Mouse (Mus musculus) heart, postnatal 0 days (tissue): ENCODE results near the gene Rpl18a. TPM values are rescaled to one million over a fixed set of nuclear protein-coding genes. Genes with fewer than 3 reads are reported as not detected.

ENCODE experiments used
- ATAC-seq: fragments of 200-750 bp; cut with Nextera tagmentation; 2 replicates; pipeline ENCODE4 v1.8.0; 2017; ENCODE audit warnings: low read depth, moderate number of reproducible peaks, moderate library complexity; ENCODE audit not compliant: insufficient read depth
- DNase-seq: peaks from one replicate; pipeline ENCODE4 v3.0.0-alpha.2; 2016; ENCODE audit warnings: low spot score
- H3K27ac ChIP-seq: fragments of 300-500 bp; sonication (generic); 2 replicates; pipeline ENCODE4 v1.5.1; 2014; ENCODE audit warnings: low read depth, mild to moderate bottlenecking
- H3K27me3 ChIP-seq: fragments of 300-500 bp; sonication (generic); 2 replicates; pipeline ENCODE4 v1.6.1; 2014; ENCODE audit warnings: low read length, mixed read lengths; ENCODE audit not compliant: control insufficient read depth, insufficient read depth
- H3K36me3 ChIP-seq: fragments of 300-500 bp; sonication (generic); replicated peaks from 2 replicates; pipeline ENCODE4 v1.6.1; 2014; ENCODE audit warnings: low read length, mixed read lengths; ENCODE audit not compliant: control insufficient read depth, insufficient read depth
- H3K4me1 ChIP-seq: fragments of 300-500 bp; sonication (generic); 2 replicates; pipeline ENCODE4 v1.6.1; 2014; ENCODE audit warnings: antibody characterized with exemption; ENCODE audit not compliant: control insufficient read depth, insufficient read depth
- H3K4me2 ChIP-seq: fragments of 300-500 bp; sonication (generic); 2 replicates; pipeline ENCODE4 v1.6.1; 2014; ENCODE audit warnings: low read depth, mild to moderate bottlenecking, low read length, moderate library complexity
- H3K4me3 ChIP-seq: fragments of 300-500 bp; sonication (generic); 2 replicates; pipeline ENCODE4 v1.5.1; 2014; ENCODE audit warnings: low read depth, low read length
- H3K9ac ChIP-seq: fragments of 300-500 bp; sonication (generic); replicated peaks from 2 replicates; pipeline ENCODE4 v1.6.1; 2014; ENCODE audit warnings: low read depth, low read length, mixed read lengths
- H3K9me3 ChIP-seq: fragments of 300-500 bp; sonication (generic); replicated peaks from 2 replicates; pipeline ENCODE4 v1.6.1; 2016; ENCODE audit warnings: low read length; ENCODE audit not compliant: control insufficient read depth
- CTCF ChIP-seq: IDR thresholded peaks from 2 replicates; pipeline ENCODE4 v1.5.1; 2016; ENCODE audit warnings: antibody characterized with exemption, control low read depth, low read depth
- EP300 ChIP-seq: IDR thresholded peaks from 2 replicates; pipeline ENCODE4 v1.6.1; 2016; ENCODE audit warnings: antibody characterized with exemption, low read depth
- WGBS: fragments of 180-500 bp; shearing (Covaris S2); extraction: QIAGEN DNeasy Blood & Tissue Kit; methylation state at CpG from one replicate; pipeline ENCODE4 v1.1.7; 2014; 5-methylcytosine and 5-hydroxymethylcytosine counted together
- polyA plus RNA-seq: library from polyadenylated mRNA; unstranded; fragments of >200 nt; fragmentation: Nextera tagmentation; extraction: Ambion mirVana; gene quantifications from 2 replicates; pipeline ENCODE4 v1.2.1, GENCODE M21; 2015
- total RNA-seq: library from RNA; depleted of rRNA; stranded (reverse); fragments of >200 nt; gene quantifications from 2 replicates; pipeline ENCODE4 v1.2.3, GENCODE M21; 2014; ENCODE audit warnings: low replicate concordance

The Rpl18a gene
- total and polyA plus RNA-seq, 2 experiments from 2014 or later = 2,186 to 2,523 TPM

GRCm38 (mm10) chr8:70866001-70866520 lies 31.2 kb downstream of the Rpl18a start:
- Histone ChIP-seq H3K9ac (no peak overlapping the region), H3K27me3 (peaks cover 16% of the 10 kb centered on the region; the same call in 1 of the 2 replicates), H3K4me2 (peak overlapping the region; percentile 83), H3K27ac (peak overlapping the region; percentile 23), H3K4me1 (peaks cover 12% of the 10 kb centered on the region; the same call in 1 of the 2 replicates), H3K36me3 (peaks cover 6% of the 10 kb centered on the region; the same call in 1 of the 2 replicates), H3K9me3 (no peaks in the 10 kb centered on the region), H3K4me3 (peak overlapping the region; percentile 63)
- no peak for ATAC-seq
- 5% methylated on average over 12 of the region's 12 CpGs for WGBS
- TF ChIP-seq CTCF = no peak
- TF ChIP-seq EP300 = 0 out of 2 replicates have a peak, but pooled peaks have one; percentile 36
- DNase-seq = no peak

- H3K27me3 ChIP-seq = peaks cover 16% of the 10 kb centered on the region; the same call in 1 of the 2 replicates
- peak overlapping the region; percentile 78 for H3K27ac ChIP-seq
- DNase-seq (peak; percentile 99), ATAC-seq (peak; percentile 91)
- TF ChIP-seq CTCF (no peak), EP300 (no peak)
- H3K4me3 ChIP-seq = peak overlapping the region; percentile 63
- peak overlapping the region; percentile 83 for H3K4me2 ChIP-seq
- H3K4me1 ChIP-seq = peaks cover 12% of the 10 kb centered on the region; the same call in 1 of the 2 replicates
- peak overlapping the region; percentile 44 for H3K9ac ChIP-seq
- WGBS = under 1% methylated on average over 46 of the region's 46 CpGs
- no peaks in the 10 kb centered on the region for H3K9me3 ChIP-seq
- peaks cover 6% of the 10 kb centered on the region; the same call in 1 of the 2 replicates for H3K36me3 ChIP-seq
Observed at GRCm38 (mm10) chr8:70865350-70866000, 31.7 kb downstream of the Rpl18a start.

- Histone ChIP-seq H3K9ac (peak overlapping the region; percentile 63; the same call in 1 of the 2 replicates), H3K4me3 (peak overlapping the region; percentile 63), H3K27me3 (peaks cover 16% of the 10 kb centered on the region; the same call in 1 of the 2 replicates), H3K4me2 (peak overlapping the region; percentile 83), H3K4me1 (peaks cover 12% of the 10 kb centered on the region; the same call in 1 of the 2 replicates), H3K36me3 (peaks cover 6% of the 10 kb centered on the region; the same call in 1 of the 2 replicates), H3K9me3 (no peaks in the 10 kb centered on the region), H3K27ac (peak overlapping the region; percentile 78)
- WGBS = 3% methylated on average over 24 of the region's 24 CpGs
- DNase-seq (no peak), ATAC-seq (0 out of 2 replicates have a peak, but pooled peaks have one; percentile 1)
- TF ChIP-seq EP300 = no peak
- no peak for TF ChIP-seq CTCF
Observed at GRCm38 (mm10) chr8:70864712-70865221, 32.4 kb downstream of the Rpl18a start.

GRCm38 (mm10) chr8:70863956-70864711 lies 33.1 kb downstream of the Rpl18a start:
- Histone ChIP-seq H3K4me2 (peak overlapping the region; percentile 83), H3K36me3 (peaks cover 6% of the 10 kb centered on the region; the same call in 1 of the 2 replicates), H3K4me1 (peaks cover 12% of the 10 kb centered on the region; the same call in 1 of the 2 replicates), H3K27me3 (peaks cover 16% of the 10 kb centered on the region; the same call in 1 of the 2 replicates), H3K27ac (peak overlapping the region; percentile 78), H3K9ac (peak overlapping the region; percentile 63), H3K4me3 (peak overlapping the region; percentile 63), H3K9me3 (no peaks in the 10 kb centered on the region)
- 1% methylated on average over 46 of the region's 46 CpGs for WGBS
- ATAC-seq = no peak
- no peak for DNase-seq
- no peak for TF ChIP-seq EP300
- no peak for TF ChIP-seq CTCF
